Mouse (Mus musculus): ENCODE results near the gene Hsd3b5. TPM values are rescaled to one million over a fixed set of nuclear protein-coding genes. Genes with fewer than 3 reads are reported as not detected.

Hsd3b5 gene
- polyA plus RNA-seq, 1 experiment from 2014 or later = not detected

Other genes starting within 250 kb of the Hsd3b5 start
- 5.2 and 6.2 TPM in 2 replicates for gene Zfp697, start 247.8 kb downstream of the Hsd3b5 start, polyA plus RNA-seq (2015; fragmentation: Nextera tagmentation; extraction: Ambion mirVana)
- not detected in 2 replicates for gene Gm4450, start 173.1 kb downstream of the Hsd3b5 start, polyA plus RNA-seq (2015; fragmentation: Nextera tagmentation; extraction: Ambion mirVana)
- gene Hsd3b4, start 119.7 kb downstream of the Hsd3b5 start, polyA plus RNA-seq (2015; fragmentation: Nextera tagmentation; extraction: Ambion mirVana) = not detected in 2 replicates
- not detected in 2 replicates for gene Gm10681, start 41.4 kb downstream of the Hsd3b5 start, polyA plus RNA-seq (2015; fragmentation: Nextera tagmentation; extraction: Ambion mirVana)
- 0.10 TPM in 1 of 2 replicates, not detected in the other for gene Hsd3b2, start 94.3 kb upstream of the Hsd3b5 start, polyA plus RNA-seq (2015; fragmentation: Nextera tagmentation; extraction: Ambion mirVana)
- 0.04 TPM in 1 of 2 replicates, not detected in the other for gene Hsd3b3, start 132.9 kb upstream of the Hsd3b5 start, polyA plus RNA-seq (2015; fragmentation: Nextera tagmentation; extraction: Ambion mirVana)
- 1.0 and 1.8 TPM in 2 replicates for gene Hsd3b6, start 184.2 kb upstream of the Hsd3b5 start, polyA plus RNA-seq (2015; fragmentation: Nextera tagmentation; extraction: Ambion mirVana)
- not detected in 2 replicates for gene Hsd3b1, start 229.5 kb upstream of the Hsd3b5 start, polyA plus RNA-seq (2015; fragmentation: Nextera tagmentation; extraction: Ambion mirVana)

Data from limb, embryonic 15.5 days (tissue).